Mouse (Mus musculus) heart, postnatal 25 days (tissue): ENCODE results near the gene Gm15114. TPM values are rescaled to one million over a fixed set of nuclear protein-coding genes. Genes with fewer than 3 reads are reported as not detected.
"Not testable (repeated sequence)": the region's sequence is repeated elsewhere in the genome, so short reads cannot be mapped to it uniquely, and the experiment has no call there.

Source experiments
- DNase-seq: peaks from one replicate; pipeline ENCODE4 v3.0.0; 2022; ENCODE audit warnings: low spot score
- intact Hi-C: fragments of 180-260 bp; cut with DNase I; formaldehyde crosslinking; loops from one replicate; pipeline ENCODE4 v1.15.1; 2025
- total RNA-seq, 2 experiments: library from RNA; stranded (reverse); gene quantifications; 2 replicates each; pipeline ENCODE4 v1.2.3; 2021

Gene Gm15114
- not detected for total RNA-seq

- intact Hi-C loops, DNase-seq: not testable (repeated sequence)
Observed at GRCm38 (mm10) chrX:148488649-148489048, at the start of gene Gm15114. TSS of gene Gm15114 (plus strand) at chrX:148488949.

Other genes starting within 250 kb of the Gm15114 start
- gene Gm8334, start 126.2 kb downstream of the Gm15114 start, total RNA-seq, result not detected
- gene Gm15127, start 174.6 kb downstream of the Gm15114 start, total RNA-seq, result not detected